Mouse (Mus musculus) layer of hippocampus, adult 9-11 months (tissue): Measurements from ENCODE around the gene Naip1.
"Not testable (repeated sequence)": the region's sequence is repeated elsewhere in the genome, so short reads cannot be mapped to it uniquely, and the experiment has no call there.

Source experiments
- DNase-seq: peaks from one replicate; pipeline ENCODE4 v3.0.0; 2022

Naip1 gene

GRCm38 (mm10) chr13:100452415-100453127 lies at the start of gene Naip1:
Gene Naip1 (minus strand): TSS chr13:100452869.
- not testable (repeated sequence) for DNase-seq

- not testable (repeated sequence) for DNase-seq
Observed at GRCm38 (mm10) chr13:100499625-100500024, 47.0 kb upstream of the Naip1 start.

DNA sequence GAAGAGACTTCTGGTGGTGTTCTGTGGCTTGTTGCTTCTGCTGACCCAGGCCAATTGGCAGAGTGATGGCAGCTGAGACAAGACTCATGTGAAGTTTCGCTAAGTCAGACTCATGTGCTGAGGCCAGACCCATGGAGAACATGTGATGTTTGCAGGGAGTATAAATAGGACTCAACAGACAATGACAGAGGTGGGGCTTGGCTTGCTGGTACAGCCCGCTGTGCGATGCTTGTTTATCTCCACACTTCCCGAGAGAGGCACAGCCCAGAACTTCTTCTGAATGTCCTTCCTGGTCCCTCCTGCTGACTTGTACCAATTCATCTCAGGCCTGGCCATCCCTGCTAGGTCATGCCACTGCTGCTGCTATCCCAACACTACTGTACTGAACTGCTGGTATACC lies 42.7 kb upstream of the Naip1 start:
- DNase-seq = no peak

- DNase-seq = not testable (repeated sequence)
Observed at GRCm38 (mm10) chr13:100494370-100494769, 41.7 kb upstream of the Naip1 start.

GRCm38 (mm10) chr13:100493313-100493712 lies 40.6 kb upstream of the Naip1 start:
- DNase-seq = no peak

DNA sequence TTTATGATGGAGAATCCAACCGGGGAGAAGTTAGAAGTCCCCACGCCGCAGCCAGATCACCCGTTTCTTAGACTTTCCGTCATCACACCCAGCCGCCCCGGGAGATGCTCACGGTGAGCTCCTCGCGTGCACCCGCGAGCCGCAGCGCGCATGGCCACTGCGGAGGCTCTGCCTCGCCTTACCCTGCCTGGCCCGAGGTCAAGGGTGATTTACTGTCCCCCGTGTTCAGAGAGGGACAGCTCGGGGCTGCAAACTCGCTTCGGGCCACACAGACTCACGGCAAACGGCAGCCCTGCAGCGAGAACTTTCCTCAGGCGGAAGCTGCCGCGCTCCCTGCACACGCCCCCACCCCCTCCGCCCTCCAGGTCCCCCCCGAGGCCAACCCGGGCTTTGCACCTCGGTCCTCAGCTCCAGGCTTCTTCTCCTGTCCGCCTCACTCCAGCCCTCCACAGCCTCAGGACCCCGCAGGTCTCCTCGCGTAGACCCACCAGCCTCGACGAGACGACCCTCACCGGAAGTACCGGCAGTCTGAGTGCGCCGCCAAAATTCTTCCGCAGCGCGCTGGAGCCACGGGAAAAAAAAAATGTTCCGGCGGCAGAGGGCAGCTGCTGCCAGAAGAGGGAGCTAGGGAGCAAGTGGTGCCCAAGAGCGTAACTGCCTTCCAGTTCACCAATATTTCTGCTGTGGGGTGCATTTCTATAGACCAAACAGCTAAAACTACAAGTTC lies 39.6 kb upstream of the Naip1 start, which contains the start of gene Gtf2h2:
Gene Gtf2h2 (minus strand): TSS at position 519 of the 727 bp plus-strand sequence.
- peak; percentile 60 for DNase-seq

DNA sequence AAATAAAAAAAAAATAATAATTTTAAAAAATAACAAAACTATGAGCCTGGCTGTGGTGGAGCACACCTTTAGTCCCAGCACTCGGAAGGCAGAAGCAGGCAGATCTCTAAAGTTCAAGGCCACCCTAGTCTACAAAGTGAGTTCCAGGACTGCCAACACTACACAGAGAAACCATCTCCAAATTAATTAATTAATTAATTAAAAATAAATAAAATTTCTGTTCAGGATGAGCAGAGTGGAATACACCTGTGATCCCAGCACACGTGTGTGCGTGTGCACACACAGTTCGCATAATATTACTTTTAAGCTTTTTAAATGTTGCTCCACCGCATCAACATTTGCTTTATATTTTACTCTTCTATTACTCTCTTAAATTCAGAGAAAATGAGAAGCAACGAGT lies 39.0 kb upstream of the Naip1 start:
- no peak for DNase-seq

DNA sequence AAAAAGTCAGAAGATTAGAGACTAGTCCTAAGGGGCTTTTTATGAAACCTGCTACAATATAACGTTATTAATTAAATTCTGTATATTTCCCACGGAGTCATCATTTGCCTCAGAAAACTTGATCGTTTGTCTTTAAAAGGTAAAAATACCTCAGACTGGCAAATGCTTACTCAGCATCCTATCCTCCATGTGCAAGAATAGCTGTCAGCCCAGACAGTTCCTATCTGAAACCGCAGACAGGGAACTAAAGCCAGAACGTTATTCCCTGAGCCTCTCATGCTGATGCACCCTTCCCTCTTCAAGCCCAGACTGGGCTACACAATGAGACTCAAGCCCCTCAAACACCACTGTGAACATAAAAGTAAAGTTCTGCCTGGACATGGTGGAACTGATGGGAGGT lies 37.8 kb upstream of the Naip1 start:
- DNase-seq = peak; percentile 21

DNA sequence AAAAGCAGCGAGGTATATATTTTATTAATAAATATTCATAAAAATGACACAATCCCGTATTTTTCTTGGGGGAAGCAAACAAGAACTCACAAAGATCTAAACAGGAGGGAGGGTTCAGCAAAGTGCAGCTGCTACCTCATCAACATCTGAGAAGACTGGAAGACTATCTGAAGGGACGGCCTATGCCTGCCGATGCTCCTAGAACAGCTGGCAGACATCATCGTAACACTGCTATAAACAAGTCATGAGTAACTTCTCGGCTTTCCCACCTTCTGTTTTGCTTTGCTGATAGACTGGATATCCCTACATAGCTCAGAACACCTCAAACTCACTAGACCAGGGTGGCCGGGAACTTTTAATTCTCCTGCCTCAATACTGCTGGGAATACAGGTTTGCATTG lies 30.9 kb upstream of the Naip1 start:
- no peak for DNase-seq

GRCm38 (mm10) chr13:100463527-100464222 lies 11.0 kb upstream of the Naip1 start:
- DNase-seq = no peak

GRCm38 (mm10) chr13:100461336-100461735 lies 8.7 kb upstream of the Naip1 start:
- no peak for DNase-seq

DNA sequence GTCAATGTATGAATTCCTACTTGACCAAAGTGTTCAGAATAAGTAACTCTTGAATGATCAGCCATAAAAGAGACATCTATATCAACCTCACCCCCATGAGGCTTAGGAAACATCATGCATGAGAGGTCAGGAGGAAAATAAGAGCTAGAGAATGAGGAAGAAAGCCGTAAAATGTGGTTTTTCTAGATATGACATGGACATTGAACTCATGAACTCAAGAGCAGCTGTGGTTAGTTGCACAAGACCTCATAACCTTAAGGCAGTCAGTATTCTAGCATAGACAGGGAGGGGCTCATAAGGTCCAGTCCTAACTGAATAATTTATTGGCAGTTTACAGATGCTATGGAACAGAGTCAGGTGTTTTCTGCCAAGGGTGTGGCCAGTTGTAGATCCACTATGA lies 3.2 kb downstream of the Naip1 start:
- no peak for DNase-seq

- DNase-seq = no peak
Observed at GRCm38 (mm10) chr13:100440116-100440515, 12.6 kb downstream of the Naip1 start.

DNA sequence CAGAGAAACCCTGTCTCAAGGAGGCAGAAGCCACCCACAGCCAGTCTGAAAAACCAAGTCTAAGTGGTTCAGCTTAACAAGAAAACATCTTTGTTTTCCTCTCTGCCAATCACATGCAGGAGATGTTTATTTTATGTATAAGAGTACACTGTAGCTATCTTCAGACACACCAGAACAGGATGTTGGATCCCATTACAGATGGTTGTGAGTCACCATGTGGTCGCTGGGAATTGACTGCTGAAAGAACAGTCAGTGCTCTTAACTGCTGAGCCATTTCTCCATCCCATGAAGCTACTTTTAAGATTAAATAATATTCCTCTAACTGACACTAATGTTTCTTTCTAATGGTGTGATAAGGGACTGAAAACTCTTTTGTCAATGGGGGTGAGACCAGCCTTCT lies 14.0 kb downstream of the Naip1 start:
- DNase-seq = peak; percentile 2

GRCm38 (mm10) chr13:100437322-100437825 lies 15.3 kb downstream of the Naip1 start:
- no peak for DNase-seq

- DNase-seq = not testable (repeated sequence)
Observed at GRCm38 (mm10) chr13:100436556-100437163, 16.0 kb downstream of the Naip1 start.

- DNase-seq = not testable (repeated sequence)
Observed at GRCm38 (mm10) chr13:100419958-100420357, 32.7 kb downstream of the Naip1 start.

DNA sequence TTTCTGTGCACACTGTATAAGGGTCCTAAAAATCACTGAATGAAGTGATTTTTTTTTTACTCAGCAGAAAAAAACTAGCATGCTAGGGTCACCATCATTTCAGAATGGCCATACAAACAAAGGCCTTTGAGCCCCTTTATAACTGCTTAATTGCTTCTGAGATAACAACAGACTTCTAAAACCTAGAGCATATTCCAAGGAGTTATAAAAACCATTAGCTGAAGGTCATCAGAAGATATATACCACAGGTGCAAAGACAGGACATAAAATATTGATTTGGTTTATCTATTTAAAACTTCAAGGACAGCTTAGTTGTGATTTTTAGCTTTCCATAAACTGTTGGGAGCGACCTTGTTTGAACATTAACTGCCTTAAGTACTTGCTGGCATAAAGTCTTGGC lies 38.2 kb downstream of the Naip1 start:
- DNase-seq = no peak

GRCm38 (mm10) chr13:100409825-100410224 lies 42.8 kb downstream of the Naip1 start:
- no peak for DNase-seq

DNA sequence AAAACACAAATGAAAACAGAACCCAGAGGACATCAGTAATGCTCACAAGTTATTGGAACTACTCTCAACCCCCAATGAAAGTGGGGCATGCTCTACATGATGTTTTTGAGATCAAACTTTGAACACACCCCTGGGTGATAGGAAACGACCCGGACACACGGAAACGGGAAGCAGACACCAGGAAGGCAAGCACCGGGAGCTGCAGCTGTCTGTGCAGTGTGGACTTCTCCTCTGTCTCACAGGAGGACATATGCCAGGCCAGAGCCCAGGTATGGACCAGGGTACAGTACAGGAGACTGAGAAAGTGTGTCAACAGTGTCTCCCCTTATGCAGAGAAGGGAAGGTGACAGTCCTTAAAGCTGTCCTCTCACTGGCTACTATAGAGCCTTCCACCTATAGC lies 43.5 kb downstream of the Naip1 start:
- no peak for DNase-seq

DNA sequence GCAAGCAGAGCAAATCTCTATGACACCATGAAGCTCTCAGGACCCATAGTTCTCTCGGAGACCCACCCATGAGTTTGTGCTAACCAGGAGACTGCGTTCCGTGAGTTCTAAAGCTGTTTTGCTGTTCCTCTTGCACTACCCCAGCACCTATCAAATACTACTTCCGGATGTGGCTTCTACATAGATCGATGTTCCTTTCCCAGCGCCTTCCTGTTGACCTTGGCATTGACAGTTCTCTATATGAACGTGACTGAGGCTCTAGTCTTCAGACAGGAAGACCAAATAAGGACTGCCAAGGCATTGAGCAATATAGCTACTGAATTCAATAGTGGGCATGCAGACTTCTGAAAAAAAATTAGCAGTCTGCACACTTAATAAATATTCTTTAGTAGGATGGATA lies 44.4 kb downstream of the Naip1 start:
- DNase-seq = no peak

GRCm38 (mm10) chr13:100402930-100403637 lies 49.6 kb downstream of the Naip1 start:
- DNase-seq = not testable (repeated sequence)
